Mouse (Mus musculus) adrenal gland, adult 2 months (tissue): Measurements from ENCODE around the gene Map1lc3a. TPM values are rescaled to one million over a fixed set of nuclear protein-coding genes. Genes with fewer than 3 reads are reported as not detected.
A peak's percentile ranks its signal among the peaks of the same experiment; 100 is the strongest.

ENCODE experiments used
- DNase-seq: peaks from one replicate; pipeline ENCODE4 v3.0.0; 2021
- polyA plus RNA-seq: library from polyadenylated mRNA; depleted of rRNA; stranded (reverse); fragments of >200 nt; gene quantifications from 2 replicates; pipeline ENCODE4 v1.2.3, GENCODE M21; 2012; rRNA removed
- total RNA-seq, 2 experiments: library from RNA; stranded (reverse); gene quantifications; 2 replicates each; pipeline ENCODE4 v1.2.3; 2021

Map1lc3a gene
- total and polyA plus RNA-seq, 3 experiments: 475 to 3,400 (median 819) TPM

DNA sequence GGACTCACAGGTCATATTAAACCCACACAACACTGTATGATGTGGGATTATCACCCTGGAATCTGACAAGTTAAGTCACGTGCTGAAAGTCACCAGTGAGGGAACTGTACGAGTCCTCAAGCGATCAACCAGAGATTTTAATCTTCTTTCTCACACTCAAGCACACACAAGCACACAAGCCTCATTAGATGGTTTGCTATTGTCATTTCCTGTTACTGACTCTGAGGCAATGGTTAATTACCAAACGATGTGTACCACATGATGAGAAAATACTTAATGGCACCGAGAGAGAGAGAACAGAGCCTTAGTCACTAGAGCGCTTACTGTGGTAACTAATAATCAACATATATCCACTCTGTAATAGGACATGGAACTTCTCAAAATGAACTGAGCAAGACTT is 9.6 kb downstream of the Map1lc3a start:
- DNase-seq: no peak

DNA sequence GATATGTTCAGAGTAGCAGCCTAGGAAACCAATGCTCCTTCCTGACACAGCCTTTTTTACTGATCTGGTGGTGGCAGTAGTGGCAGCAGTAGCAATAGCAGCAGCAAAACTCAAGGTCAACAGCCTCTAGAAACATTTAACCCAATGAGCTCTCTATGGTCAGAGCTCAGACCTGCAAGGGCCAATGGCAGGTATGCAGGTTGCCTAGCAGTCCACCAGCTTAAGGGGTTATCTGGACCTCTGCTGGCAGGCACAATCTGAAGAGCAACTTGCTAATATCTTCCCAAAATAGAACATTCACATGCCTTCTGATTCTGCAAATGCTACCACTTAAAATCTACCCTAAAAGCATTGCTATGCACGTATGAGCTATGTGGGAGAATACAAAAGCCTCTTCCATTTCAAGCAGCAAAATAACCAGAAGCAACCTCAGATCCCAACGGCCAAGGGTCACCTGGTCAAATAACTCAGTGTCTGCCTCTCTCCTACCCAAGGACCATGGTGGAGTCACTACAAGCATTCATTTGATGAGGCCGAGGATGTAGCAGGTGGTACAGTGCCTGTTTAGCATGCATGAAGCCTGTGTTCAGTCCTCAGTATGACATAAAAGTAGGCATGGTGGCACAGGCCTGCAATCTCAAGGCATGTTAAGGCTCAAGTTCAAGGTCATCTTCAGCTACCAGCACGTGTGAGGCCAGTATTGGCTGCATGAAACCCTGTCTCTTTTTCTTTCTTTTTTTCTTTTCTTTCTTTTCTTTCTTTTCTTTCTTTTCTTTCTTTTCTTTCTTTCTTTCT is 11.6 kb downstream of the Map1lc3a start:
- peak; percentile 24 for DNase-seq

DNA sequence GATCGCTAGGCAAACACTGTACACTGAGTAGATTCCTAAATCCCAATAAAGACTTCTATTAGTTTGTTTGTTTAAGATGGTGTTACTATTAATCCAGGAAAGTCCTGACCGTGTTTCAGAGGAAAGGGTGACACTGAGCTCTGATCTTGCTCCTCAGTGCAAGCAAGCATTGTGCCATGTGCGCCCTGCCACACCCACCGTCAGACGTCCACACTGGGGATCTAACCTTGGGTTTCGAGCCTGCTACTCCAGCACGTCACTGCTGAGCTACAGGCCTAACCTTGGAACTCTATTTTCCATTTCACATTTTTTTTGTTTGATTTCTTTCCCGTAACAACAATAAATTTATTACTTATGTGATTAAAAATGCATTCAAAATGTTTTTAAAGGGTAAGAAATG is 14.0 kb downstream of the Map1lc3a start:
- DNase-seq: peak; percentile 49

DNA sequence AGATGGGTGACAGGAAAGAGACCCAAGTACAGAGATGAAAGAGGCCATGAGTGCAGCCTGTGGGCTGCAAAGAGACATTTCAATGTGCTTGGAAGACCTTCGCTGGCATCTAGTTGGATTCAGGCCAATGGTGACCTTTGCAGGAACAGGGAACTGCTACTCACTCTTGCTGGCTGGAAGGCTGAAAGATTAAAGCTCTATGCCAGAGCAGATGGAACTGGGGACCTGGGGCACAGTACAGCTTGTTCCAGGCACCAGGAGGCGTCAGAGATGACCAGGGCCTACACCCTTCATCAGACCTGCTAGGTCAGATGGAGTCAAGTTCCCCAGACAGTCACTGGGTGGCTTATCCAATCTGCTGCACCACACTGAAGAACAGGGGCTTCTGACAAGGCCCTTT is 17.3 kb downstream of the Map1lc3a start:
- DNase-seq: peak; percentile 89

DNA sequence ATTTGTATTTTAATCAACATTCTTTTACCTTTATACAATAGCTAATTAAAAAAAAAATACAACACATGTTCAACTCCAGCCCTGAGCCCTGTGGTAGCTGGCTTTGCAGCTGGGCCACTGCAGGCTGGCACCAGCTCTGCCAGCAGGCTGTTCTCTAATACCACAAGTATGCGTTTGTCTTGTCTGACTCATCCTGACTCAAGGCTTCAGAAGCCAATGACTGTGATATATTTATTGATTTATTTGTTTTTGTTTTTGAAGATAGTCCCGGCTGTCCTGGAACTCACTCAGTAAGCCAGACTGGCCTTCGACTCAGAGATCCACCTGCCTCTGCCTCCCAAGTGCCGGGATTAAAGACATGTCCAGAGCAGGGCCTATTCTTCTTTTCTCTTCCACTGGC is 17.8 kb downstream of the Map1lc3a start:
- peak; percentile 80 for DNase-seq

DNA sequence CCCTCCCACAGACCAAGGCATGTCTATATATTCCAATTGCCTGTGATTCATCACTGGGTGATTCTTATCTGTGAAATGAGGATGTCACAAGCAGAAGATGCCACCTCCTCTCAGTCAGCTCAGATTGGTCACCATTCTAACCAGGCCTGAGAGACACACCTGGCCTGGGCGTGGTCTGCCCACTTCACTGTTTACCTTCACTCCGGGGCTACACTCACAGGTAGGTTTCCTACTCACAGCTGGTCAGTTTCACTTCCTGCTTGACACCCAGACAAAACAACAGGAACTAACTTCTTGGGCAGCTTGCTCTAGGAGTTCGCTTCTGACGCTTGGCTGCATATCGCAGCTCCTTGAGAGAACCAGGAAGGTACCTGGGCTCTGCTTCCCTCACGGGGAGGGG is 19.4 kb downstream of the Map1lc3a start:
- no peak for DNase-seq

DNA sequence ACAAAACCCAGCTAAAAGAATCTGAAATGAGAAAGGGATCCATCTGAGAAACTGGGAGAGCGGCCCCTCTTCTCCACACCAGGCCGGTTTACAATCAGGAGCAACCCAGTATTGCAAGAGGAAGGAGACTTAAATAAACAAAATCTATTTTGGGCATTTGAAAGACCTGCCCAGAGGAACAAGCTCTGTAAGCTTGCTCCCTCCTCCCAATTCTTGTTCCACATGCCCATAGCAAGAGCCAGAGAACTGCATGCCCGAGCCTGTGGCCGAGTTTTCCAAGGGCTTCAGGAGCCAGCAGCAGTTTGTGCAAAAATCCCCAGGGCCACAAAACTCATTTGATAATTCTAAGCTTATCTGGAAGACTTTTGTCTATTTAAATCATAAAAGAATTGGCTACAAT is 23.5 kb downstream of the Map1lc3a start:
- no peak for DNase-seq

DNA sequence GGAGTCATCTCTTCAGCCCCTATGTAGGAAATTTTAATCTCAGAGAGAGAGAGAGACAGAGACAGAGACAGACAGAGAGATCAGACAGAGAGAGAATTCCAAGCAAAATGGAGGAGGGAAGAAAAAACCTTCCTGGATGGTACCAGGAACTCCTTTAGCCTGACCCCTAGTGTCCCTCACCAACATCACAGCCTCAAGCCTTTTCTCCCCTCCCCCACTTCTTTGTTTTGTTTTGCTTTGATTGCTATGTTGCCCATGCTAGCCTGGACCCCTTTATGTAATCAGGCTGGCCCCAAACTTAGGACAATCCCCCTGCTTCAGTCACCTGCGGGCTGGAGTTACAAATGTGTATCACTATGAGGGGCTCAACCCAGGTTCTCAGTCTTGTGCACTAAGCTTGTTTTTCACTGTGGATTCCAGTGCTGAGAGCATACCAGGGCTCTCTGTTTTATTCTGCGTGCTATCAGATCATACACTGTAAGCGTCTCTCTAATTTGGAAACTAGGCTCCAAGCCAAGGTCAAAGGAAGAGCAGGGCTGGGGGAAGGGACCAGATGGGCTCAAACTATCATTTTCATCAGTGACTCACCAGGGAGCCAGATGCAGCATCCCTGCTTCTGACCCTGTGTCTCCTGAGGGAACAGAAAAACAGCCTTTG is 33.0 kb downstream of the Map1lc3a start:
- peak; percentile 91 for DNase-seq

DNA sequence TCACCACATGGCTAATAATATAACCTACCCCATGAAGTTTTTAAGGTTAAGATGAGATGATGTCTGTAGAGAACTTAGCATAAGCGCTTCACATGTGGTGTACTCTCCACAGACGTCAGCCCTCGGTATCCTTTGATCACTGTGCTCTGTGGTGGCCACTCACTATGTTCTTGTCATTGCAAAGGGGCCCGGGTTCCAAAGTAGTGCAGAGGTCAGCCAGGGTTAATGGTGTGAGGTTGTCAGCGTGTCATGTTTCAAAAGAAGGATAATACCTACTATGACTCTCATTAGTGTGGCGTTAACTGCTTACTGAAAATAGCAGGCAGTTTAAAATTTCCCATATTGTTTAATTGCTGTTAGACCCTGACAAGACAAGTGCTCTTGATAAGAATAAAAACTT is 37.6 kb downstream of the Map1lc3a start:
- DNase-seq: no peak

DNA sequence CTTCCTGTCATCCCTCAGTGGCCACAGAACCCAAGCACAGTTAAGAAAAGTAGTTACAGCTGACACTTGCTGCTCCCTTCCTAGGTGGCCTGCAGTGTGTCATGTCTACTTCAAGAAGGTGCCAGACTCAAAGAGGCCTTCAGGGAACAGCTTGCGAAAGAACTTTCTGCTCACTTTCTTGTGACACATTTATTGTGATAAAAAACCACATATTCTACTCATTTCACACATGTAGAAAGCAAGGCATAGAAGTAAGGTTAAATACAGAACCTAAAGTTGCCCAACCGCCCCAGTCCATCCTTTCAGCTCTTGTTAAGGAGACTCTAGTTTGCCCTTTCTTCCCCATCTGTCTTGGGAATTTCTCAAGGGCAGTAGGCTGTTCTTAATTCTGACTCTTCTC is 42.5 kb downstream of the Map1lc3a start:
- DNase-seq: no peak

DNA sequence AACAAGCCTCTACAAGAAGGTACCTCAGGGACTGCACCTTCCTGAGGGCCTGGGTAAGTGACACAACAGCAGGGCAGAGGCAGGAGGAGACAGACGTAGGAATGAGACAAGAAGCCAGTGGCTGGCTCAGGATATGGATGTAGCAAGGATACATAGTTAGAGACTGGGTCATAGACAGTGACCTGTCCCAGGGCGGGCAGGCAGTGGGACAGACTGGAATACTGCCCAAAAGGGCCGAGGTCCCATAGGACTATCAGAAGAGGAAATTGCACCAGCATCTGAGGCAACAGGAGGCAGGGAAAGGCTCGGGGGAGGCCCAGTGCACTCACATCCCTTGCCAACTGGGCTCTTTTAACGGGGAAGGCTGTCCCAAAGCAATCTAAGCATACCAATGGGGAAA is 44.5 kb downstream of the Map1lc3a start:
- DNase-seq: peak; percentile 80

DNA sequence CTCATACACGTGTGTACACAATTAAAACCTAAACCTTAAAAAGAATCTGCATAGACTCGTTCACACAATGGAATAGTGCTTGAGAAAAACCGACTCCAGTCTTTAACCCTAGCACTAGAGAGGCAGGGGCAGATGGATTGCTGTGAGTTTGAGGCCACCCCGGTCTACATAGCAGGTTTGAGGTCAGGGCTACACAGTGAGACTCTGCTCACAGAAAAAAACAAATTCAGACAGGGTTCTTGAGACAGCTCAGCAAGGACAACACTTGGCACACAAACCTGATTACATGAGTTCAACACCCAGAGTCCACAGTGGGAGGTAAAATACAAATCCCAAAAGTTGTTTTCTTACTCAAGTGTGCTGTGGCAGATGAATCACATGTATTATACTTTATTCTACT is 49.9 kb downstream of the Map1lc3a start:
- DNase-seq: peak; percentile 55

Other genes starting within 250 kb of the Map1lc3a start
- gene Ahcy, start 201.8 kb upstream of the Map1lc3a start, total RNA-seq: 10 to 100 TPM; 32.4 to 36.9 TPM
- 42.4 and 53.1 TPM in 2 replicates for gene Ahcy, start 201.8 kb upstream of the Map1lc3a start, polyA plus RNA-seq
- 10 to 100 TPM; 47.0 to 48.2 TPM for gene Itch, start 142.8 kb upstream of the Map1lc3a start, total RNA-seq
- gene Itch, start 142.8 kb upstream of the Map1lc3a start, polyA plus RNA-seq: 2.2 and 3.6 TPM in 2 replicates
- gene Dynlrb1, start 39.8 kb upstream of the Map1lc3a start, total RNA-seq: 100 to 1,000 TPM; 292 to 437 TPM
- 164 and 217 TPM in 2 replicates for gene Dynlrb1, start 39.8 kb upstream of the Map1lc3a start, polyA plus RNA-seq
- gene Pigu, start 81.1 kb downstream of the Map1lc3a start, total RNA-seq: 10 to 100 TPM; 41.2 to 41.5 TPM
- gene Pigu, start 81.1 kb downstream of the Map1lc3a start, polyA plus RNA-seq: 19.6 TPM in 2 replicates
- gene Trp53inp2, start 104.8 kb downstream of the Map1lc3a start, total RNA-seq: 100 to 1,000 TPM; 221 to 429 TPM
- gene Trp53inp2, start 104.8 kb downstream of the Map1lc3a start, polyA plus RNA-seq: 714 and 755 TPM in 2 replicates
- gene Ncoa6, start 197.6 kb downstream of the Map1lc3a start, total RNA-seq: 10 to 100 TPM; 33.3 to 44.9 TPM
- 13.8 and 16.5 TPM in 2 replicates for gene Ncoa6, start 197.6 kb downstream of the Map1lc3a start, polyA plus RNA-seq
- gene Acss2, start 241.7 kb downstream of the Map1lc3a start, total RNA-seq: 100 to 1,000 TPM in 1 of 2 experiments, 10 to 100 TPM in 1; 48.7 to 109 TPM
- gene Acss2, start 241.7 kb downstream of the Map1lc3a start, polyA plus RNA-seq: 94.0 and 98.6 TPM in 2 replicates
- 1 to 10 TPM; 3.4 to 5.8 TPM for gene Ggt7, start 241.9 kb downstream of the Map1lc3a start, total RNA-seq
- gene Ggt7, start 241.9 kb downstream of the Map1lc3a start, polyA plus RNA-seq: 22.5 and 23.3 TPM in 2 replicates